Mouse (Mus musculus) right cerebral cortex, postnatal 4 days (tissue): Measurements from ENCODE around the gene Taf1d.
"Not testable (repeated sequence)": the region's sequence is repeated elsewhere in the genome, so short reads cannot be mapped to it uniquely, and the experiment has no call there.

Experiments
- DNase-seq: peaks from one replicate; pipeline ENCODE4 v3.0.0-alpha.2; 2022

Gene Taf1d

GRCm38 (mm10) chr9:15305503-15306397 is at the start of gene Taf1d:
TSS of gene Taf1d (plus strand) at chr9:15306214.
- peak; percentile 95 for DNase-seq

- no peak for DNase-seq
Measured at GRCm38 (mm10) chr9:15256214-15256613, 49.8 kb upstream of the Taf1d start.

- DNase-seq: no peak
Measured at GRCm38 (mm10) chr9:15261980-15262379, 44.0 kb upstream of the Taf1d start.

- no peak for DNase-seq
Measured at GRCm38 (mm10) chr9:15263487-15263886, 42.5 kb upstream of the Taf1d start.

- DNase-seq: no peak
Measured at GRCm38 (mm10) chr9:15273981-15274380, 32.0 kb upstream of the Taf1d start.

GRCm38 (mm10) chr9:15276855-15277254 is 29.2 kb upstream of the Taf1d start:
- DNase-seq: no peak

GRCm38 (mm10) chr9:15278343-15278742 is 27.7 kb upstream of the Taf1d start:
- no peak for DNase-seq

GRCm38 (mm10) chr9:15279139-15279648 is 26.8 kb upstream of the Taf1d start:
- DNase-seq: no peak

- DNase-seq: peak; percentile 89
Measured at GRCm38 (mm10) chr9:15279649-15280490, 26.1 kb upstream of the Taf1d start, which contains the start of gene Med17. TSS of gene Med17 (minus strand) at chr9:15279931.

- DNase-seq: no peak
Measured at GRCm38 (mm10) chr9:15280491-15280879, 25.5 kb upstream of the Taf1d start.

- no peak for DNase-seq
Measured at GRCm38 (mm10) chr9:15285443-15285842, 20.6 kb upstream of the Taf1d start.

GRCm38 (mm10) chr9:15287846-15288245 is 18.2 kb upstream of the Taf1d start:
- no peak for DNase-seq

GRCm38 (mm10) chr9:15288402-15288801 is 17.6 kb upstream of the Taf1d start:
- no peak for DNase-seq

- DNase-seq: no peak
Measured at GRCm38 (mm10) chr9:15289251-15289650, 16.8 kb upstream of the Taf1d start.

- DNase-seq: no peak
Measured at GRCm38 (mm10) chr9:15297112-15297511, 8.9 kb upstream of the Taf1d start.

GRCm38 (mm10) chr9:15298451-15298850 is 7.6 kb upstream of the Taf1d start:
- no peak for DNase-seq

- DNase-seq: no peak
Measured at GRCm38 (mm10) chr9:15300056-15300455, 6.0 kb upstream of the Taf1d start.

GRCm38 (mm10) chr9:15301399-15301798 is 4.6 kb upstream of the Taf1d start:
- no peak for DNase-seq

- DNase-seq: not testable (repeated sequence)
Measured at GRCm38 (mm10) chr9:15302006-15302405, 4.0 kb upstream of the Taf1d start.

- DNase-seq: no peak
Measured at GRCm38 (mm10) chr9:15302881-15303280, 3.1 kb upstream of the Taf1d start.

- DNase-seq: peak; percentile 59
Measured at GRCm38 (mm10) chr9:15306398-15307119, 545 bp downstream of the Taf1d start, which contains the start of gene 4931406C07Rik. TSS of gene 4931406C07Rik (minus strand) at chr9:15306448.

GRCm38 (mm10) chr9:15307257-15307656 is 1.2 kb downstream of the Taf1d start:
- no peak for DNase-seq

- DNase-seq: no peak
Measured at GRCm38 (mm10) chr9:15308254-15308653, 2.2 kb downstream of the Taf1d start.
